Mouse (Mus musculus) adrenal gland, postnatal 25 days (tissue): ENCODE data around the gene Pycr2. TPM values are rescaled to one million over a fixed set of nuclear protein-coding genes. Genes with fewer than 3 reads are reported as not detected.
"Not testable (repeated sequence)": the region's sequence is repeated elsewhere in the genome, so short reads cannot be mapped to it uniquely, and the experiment has no call there.

ENCODE experiments used
- DNase-seq: peaks from one replicate; pipeline ENCODE4 v3.0.0; 2021; ENCODE audit warnings: mixed read lengths
- total RNA-seq: library from RNA; stranded (reverse); gene quantifications from 2 replicates; pipeline ENCODE4 v1.2.3, GENCODE M21; 2021

Pycr2 gene
- total RNA-seq, 1 experiment from 2014 or later = 46.2 TPM

DNA sequence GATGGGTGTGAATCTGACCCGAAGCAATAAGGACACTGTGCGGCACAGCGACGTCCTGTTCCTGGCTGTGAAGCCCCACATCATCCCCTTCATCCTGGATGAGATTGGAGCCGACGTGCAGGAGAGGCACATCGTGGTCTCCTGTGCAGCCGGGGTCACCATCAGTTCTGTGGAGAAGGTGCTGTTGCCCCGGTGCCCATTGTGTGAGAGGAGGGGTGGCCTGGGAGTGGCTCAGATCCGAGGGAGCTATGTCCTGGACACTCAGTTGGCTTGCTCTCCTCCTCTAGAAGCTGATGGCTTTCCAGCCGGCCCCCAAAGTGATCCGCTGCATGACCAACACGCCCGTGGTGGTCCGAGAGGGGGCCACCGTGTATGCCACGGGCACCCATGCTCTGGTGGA, 1.8 kb downstream of the Pycr2 start:
- DNase-seq = no peak

DNA sequence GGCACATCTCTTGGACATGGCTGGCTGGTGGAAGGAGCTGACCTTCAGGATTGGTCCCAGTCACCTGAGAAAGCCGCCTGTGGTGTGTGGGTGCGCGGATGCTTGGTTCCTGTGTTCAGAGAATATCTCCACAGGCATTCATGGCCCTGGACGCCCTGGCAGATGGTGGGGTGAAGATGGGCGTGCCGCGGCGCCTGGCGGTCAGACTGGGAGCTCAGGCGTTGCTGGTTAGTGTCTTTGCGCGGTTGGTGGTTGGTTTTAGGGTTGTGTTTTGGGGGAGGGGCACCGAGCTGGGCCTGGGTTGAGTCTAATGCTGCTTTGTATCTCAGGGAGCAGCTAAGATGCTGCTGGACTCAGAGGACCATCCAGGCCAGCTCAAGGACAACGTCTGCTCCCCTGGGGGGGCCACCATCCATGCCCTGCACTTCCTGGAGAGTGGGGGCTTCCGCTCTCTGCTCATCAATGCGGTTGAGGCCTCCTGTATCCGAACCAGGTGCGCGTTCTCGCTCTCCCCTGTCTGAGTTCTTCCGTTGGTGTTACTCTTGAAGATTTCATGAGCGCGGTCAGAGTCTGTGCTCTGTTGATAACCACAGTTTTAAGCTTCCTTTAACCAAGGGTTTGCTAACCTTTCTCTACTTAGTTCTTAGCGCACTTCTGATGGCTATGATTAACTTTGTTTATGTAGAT, 2.5 kb downstream of the Pycr2 start:
- DNase-seq = no peak

DNA sequence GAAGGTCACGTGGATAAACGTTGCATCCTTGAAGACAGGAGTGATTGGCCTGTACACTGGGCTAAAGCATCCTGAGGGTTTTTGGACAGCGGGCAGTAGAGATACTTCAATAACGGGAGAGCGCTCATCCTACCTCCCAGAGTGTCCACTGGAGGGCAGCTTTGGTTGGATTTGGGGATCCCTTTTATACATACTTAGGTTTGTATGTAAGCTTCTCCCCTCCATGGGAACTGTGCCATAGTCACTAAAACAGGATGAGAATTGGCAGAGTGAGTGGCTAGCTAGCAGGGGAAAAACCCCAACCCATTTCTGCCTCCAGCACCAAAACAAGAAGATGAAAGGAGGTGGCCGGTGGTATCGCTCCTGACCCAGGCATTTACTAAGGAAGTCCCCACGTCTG, 7.0 kb downstream of the Pycr2 start:
- no peak for DNase-seq

DNA sequence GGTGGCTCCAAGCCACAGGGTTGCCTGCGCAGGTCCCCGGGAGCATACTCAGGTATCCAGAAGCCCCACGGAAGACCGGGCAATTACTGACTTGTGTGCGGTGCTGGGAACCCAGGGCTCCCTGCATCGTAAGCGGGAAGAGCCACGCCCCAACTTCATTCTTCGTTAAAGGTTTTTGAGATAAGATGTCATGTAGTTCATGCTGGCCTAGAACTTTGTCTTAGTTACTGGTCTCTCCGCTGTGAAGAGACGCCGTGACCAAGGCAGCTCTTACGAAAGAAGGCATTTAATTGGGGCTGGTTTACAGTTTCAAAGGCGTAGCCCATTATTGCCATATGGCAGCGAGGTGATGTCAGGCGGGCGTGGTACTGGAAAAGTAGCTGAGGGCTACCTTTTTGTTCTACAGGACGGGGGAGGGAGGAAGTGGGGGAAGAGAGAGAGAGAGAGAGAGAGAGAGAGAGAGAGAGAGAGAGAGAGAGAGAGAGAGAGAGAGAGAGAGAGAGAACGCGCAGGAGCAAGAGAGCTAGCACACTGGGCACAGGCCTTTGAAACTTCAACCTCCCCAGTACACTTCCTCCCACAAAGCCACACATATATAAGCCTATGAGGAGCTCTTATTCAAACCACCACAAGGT, 7.7 kb downstream of the Pycr2 start:
- no peak for DNase-seq

DNA sequence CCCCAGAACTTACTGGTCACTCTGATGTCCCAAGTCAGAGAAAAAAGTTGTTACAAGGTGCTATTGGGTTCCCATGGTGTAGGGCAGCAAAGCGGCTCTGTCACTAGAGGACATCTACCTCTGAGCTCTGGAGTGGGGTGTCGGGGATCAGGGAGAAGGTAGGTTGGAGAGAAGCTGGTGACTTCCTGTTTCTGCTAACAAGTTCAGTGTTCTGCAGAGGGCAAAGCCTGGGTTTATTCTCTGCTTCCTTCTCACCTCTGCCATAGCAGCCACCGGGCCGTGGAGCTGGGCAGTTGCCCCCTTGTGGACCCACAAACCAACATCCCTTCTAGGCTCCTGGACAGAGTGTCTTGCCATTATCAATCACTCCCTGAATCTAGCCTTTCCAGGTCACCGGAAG, 8.7 kb downstream of the Pycr2 start:
- DNase-seq = no peak

DNA sequence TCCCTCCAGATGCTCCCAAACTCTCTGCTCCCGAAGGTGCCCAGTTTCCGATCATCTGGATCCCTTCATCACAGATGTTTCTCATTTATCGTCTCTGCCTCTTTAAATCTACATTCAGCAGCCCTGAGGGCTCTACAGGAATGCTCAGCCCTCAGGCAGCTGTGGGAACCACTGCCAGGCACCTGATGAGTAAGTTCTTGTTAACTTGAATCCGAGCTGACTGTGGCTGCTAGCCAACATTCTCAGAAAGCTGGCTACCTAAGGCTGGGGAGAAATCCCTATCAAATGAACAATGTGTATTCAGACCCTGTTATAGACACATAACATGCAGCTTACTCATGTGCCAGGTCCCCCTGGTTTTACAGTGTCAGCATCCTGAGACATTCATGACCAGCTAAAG, 9.7 kb downstream of the Pycr2 start:
- no peak for DNase-seq

DNA sequence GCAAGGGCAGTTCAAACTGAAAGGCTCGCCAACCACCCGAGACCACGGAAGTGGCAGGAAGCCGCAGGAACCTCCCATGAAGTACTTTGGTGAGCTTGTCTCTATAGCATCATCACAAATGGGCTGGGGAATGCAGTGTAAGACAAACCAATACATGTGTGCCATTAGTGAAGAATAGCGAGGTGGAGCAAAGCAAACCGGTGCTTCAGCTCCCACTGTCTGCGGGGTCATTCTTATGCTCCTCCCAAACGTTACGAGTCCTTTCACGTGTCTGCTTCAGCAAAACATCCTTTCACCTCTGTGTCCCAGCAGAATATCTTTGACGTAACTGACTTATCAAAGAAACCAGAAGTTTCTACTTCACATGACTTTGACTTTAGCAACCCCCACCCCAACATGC, 12.3 kb downstream of the Pycr2 start:
- no peak for DNase-seq

DNA sequence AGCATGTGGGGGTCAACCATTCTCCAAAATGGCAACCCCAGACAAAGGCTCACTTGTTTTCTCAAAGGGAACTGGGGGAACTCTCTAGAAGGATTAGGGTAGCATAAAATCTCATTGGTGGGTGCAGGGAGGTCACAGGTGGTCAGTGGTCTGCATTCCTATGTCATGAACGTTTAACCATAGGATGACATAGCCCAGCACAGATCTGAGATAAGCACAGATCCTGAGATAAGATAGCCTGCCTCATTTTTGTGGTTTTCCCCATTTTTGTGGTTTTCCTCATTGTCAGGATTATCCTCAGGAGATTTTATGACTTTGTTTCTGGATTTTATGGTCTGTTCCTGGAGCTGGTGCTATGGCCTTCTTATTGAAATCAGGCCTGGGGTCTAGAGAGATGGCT, 13.0 kb downstream of the Pycr2 start:
- DNase-seq = no peak

DNA sequence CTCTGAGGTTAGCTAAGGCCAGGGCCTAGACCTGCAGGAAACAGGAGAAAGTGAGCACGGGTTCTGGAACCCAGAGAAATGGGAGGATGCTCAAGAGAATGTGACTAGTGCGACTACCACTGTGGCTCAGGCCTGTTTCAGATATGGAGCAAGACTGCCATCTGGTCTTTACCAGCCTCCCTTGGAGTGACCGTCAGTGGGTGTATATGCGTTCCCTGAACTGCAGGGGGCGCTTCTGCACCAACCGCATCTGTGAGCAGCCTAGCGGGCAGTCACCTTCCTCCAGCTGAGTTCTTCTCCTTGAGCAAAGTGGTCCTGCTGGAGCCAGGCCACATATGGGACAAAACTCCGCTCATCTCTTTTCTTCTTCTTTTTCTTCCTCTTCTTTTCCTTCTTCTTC, 15.6 kb downstream of the Pycr2 start:
- peak; percentile 40 for DNase-seq

DNA sequence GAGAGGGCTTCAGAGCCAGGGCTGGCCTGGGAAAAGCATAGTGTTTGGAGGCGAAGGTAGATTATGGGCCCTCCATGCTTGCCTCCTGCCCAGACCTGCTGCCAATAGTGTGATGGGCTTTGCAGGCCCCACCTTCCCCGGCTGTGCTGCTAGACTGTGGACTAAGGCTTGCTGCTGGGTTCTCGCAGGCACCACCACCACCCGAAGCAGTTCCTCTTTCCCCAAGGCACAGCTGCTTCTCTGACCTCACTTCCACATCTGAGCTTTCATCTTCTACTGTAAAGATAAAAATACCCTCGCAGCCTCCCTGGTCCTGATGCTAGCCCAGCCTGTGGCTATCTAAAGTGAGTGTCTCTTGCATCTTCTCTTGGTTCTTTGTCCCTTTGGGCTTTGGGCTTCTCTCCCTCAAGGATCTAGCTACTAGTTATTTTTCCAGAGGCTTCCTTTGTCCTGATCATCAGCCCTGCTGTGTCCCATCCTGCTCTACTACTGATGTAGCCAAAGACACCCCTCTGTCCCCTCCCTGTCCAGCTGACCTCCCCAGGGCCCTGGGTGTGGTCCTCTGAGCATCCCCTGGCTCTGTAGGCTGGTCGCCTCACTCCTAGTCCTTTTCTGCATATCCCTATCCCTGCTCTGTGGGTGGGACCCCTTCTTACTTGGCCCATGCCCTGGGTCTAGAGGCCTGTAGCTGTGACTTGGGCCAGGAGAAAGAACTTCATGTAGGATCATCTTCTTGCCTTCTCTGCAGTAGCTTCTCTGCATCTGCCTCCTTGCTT, 18.4 kb downstream of the Pycr2 start:
- DNase-seq = no peak

DNA sequence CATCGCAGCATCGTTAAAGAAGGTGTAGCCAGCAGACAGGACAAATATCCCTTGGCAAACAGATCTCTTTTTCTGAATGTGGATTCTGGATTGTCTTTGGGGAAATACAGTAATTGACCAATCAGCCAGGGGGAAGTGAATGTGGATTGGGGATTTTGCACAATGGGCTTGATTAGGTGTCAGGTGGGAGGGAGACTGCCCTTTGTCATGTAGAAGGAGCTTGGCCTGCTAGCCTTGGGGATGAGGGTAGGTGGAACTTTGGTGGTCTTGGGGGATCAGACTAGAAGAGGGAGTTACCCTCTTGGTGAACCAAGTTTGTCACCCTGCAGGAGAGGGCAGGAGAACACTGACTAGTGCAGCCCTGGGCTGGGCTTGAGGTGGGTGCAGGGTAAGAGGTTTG, 20.6 kb downstream of the Pycr2 start:
- DNase-seq = no peak

DNA sequence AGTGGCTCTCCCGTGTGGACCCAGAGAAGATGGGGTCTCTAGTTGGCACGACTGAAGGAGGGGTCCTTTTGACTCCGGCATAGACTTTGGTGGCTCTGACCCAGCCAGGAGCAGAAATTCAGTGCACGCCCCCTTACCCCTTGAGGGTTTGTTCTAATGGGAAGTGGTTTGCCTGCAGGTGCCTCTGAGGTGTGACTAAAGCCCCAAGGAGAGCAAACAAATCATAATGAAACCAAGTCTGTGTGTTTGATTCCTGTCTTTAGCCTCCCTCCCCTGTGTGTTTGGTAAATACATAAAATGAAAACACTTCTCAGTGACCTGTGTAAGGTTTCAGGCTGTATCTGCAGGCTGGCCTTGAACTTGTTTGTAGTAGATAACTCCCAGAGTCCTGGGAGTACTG, 22.2 kb downstream of the Pycr2 start:
- no peak for DNase-seq

DNA sequence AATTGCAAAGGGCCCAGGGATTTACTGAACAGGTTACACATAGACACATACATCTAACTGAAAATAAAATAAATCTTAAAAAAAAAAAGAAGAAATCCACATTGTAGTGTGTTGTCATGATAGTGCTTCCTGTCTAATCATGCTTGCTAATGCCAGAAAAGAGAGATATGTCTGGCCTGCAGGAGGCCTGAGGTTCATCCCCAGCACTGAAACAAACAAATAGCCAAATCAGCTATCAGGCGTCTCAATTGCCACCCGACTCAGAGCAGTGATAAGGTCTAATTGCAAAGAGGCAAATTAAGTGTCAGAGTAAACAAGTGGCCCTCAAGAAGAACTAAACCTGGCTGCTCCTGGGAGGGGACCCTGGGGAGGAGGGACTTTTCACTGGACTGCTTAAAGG, 25.5 kb downstream of the Pycr2 start:
- no peak for DNase-seq

DNA sequence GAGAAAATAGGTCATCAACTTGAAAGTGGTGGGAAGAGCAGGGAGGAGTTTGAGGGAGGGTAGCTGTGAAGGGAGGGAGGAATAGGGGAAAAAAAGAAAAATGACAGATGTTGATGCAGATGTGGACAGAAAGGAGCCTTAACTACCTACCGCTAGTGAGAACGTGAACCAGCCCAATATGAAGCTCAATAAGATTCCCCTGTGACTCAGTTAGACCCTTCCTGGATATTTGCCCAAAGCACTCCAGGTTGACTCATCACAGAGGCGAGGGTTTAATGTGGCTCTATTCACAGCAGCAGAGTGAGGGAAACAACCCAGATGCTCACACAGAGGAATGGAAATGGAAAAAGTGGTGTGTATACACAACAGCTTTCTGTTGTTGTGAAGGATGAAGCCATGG, 27.0 kb downstream of the Pycr2 start:
- no peak for DNase-seq

DNA sequence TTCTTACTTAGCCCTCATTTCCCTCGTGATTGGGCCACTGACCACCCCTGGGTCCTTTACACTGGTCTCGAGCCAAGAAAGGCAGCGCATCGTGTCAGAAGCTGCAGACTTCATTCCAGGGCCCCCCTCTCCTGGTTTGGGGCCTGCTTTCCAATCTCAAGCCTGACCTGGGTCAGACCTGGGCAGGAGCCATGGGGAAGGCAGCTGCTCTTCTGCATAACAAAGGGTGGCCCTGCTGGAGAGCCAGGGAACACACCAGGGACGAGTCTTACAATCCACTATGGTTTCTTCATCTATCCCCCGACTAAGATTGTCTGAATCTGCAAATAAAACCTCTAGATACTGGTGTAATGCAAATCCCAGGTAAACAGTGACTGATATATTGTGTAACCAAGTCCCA, 29.6 kb downstream of the Pycr2 start:
- DNase-seq = no peak

DNA sequence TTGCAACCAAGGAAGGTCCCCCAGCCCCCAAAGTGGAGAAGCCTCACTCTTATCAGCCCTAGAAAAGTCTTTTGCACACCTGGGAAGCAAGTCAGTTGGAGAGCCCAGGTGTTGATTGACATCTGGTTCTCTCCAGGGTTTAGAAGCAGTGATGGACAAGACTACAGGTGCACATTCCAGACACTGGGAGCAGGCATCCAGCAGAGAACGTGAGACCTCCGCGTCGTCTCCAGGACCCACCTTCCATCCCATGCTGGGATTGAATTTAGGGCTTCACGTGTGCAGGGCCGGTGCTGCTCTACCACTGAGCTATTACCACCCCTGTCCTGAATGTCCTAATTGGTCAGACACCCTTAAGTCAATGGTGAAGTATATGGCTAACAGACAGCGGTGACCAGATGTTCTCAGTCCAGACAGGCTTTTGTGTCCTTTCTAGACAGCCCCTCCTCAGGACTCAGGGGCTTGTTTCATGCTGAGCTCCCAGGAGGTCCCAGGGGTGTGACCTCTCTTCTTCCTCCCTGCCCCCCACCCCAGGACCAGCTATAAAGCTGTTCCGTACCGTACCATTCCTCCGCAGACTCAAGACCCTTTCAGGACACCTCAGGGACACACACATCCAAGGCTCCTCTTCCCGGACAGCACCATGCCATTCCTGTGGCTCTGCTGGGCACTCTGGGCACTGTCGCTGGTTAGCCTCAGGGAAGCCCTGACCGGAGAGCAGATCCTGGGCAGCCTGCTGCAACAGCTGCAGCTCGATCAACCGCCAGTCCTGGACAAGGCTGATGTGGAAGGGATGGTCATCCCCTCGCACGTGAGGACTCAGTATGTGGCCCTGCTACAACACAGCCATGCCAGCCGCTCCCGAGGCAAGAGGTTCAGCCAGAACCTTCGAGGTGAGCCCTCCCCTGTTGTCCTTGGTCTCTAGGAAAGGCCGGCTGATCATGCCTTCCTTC, 30.6 kb downstream of the Pycr2 start, which contains the start of gene Lefty1:
TSS of gene Lefty1 (plus strand) at position 556 of the 953 bp plus-strand sequence.
- no peak for DNase-seq

DNA sequence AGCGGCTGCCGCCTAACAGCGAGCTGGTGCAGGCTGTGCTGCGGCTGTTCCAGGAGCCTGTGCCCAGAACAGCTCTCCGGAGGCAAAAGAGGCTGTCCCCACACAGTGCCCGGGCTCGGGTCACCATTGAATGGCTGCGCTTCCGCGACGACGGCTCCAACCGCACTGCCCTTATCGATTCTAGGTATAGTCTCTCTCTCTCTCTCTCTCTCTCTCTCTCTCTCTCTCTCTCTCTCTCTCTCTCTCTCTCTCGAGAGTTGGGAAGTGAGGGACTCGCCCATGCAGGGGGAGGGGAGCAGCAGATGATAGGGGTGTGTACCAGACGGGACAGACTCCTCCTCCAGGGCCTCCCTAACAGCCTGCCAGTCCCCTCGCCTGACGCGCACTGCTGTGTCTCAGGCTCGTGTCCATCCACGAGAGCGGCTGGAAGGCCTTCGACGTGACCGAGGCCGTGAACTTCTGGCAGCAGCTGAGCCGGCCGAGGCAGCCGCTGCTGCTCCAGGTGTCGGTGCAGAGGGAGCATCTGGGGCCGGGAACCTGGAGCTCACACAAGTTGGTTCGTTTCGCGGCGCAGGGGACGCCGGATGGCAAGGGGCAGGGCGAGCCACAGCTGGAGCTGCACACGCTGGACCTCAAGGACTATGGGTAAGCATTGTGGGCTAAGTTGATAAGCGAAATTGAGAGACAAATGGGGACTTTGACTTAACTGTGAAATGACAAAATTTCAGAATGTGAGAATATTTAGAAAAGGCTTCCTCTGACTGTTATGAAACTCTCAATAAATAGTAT, 32.7 kb downstream of the Pycr2 start:
- DNase-seq = peak; percentile 64

DNA sequence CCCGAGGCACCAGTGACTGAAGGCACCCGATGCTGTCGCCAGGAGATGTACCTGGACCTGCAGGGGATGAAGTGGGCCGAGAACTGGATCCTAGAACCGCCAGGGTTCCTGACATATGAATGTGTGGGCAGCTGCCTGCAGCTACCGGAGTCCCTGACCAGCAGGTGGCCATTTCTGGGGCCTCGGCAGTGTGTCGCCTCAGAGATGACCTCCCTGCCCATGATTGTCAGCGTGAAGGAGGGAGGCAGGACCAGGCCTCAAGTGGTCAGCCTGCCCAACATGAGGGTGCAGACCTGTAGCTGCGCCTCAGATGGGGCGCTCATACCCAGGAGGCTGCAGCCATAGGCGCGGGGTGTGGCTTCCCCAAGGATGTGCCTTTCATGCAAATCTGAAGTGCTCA, 33.5 kb downstream of the Pycr2 start:
- not testable (repeated sequence) for DNase-seq

DNA sequence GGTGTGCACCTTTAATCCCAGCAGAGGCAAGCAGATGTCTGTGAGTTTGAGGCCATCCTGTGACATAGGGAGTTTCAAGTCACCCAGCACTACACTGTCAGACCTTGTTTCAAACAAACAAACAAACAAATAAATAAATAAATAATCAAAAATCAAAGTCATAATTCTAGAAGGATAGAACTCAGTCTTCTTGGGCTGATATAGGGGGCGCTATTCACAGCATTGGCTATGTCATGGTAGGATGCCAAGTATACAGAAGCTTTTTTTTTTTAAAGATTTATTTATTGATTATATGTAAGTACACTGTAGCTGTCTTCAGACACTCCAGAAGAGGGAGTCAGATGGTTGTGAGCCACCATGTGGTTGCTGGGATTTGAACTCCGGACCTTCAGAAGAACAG, 34.7 kb downstream of the Pycr2 start:
- DNase-seq = not testable (repeated sequence)

DNA sequence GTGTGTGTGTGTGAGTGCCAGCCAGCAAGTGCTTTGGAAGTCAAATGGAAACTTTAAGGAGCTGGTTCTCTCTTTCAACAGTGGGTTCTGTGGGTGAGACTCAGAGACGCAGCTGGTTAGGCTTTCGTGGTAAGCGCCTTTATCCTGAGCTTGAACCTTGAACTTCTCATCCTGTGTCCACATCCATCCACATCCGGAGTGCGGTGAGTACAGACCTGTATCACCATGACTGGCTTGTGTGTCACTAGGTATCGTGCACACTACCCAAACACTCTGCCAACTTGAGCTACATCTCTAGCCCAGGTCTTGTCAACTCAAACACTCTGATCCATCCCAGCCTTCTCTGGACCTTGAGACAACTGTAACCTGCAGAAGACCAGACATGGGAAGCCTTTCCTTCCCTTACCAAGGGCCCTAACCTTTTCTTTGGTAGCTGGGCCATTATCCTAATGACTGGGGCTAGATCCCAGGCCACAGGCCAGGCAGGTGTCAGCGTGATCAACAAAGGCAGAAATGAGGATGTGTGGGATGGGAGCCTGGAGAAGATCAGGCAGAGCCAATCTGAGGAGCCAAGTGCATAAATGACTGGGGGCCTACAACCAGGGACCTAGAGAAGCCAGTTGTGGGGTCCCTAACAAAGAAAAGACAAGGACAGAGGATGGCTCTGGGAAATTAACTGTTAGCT, 36.8 kb downstream of the Pycr2 start:
- no peak for DNase-seq

DNA sequence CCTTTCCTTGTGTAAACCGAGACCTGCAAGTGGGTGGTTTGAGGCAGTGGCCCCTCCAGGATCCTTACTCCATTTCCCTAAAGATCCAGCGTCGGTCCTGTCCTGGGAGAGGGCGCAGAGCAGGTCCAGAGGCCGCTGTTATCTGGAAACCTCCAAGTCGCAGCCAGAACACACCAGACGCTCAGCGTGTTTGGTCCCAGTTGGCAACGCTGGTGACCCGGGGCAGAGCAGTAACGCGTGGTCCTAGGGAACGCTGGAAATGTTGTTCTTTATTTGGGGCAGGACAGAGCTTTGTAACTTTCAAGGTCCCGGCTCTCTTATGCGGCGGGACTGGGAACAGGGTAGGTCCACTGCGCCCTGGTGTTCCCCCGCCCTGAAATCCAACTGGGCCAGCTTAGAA, 37.6 kb downstream of the Pycr2 start:
- DNase-seq = peak; percentile 41
